Mouse (Mus musculus) intestine, embryonic 14.5 days (tissue): ENCODE data around the gene Tmem44. TPM values are rescaled to one million over a fixed set of nuclear protein-coding genes. Genes with fewer than 3 reads are reported as not detected.

ENCODE experiments used
- ATAC-seq: fragments of 200-750 bp; cut with Nextera tagmentation; replicated peaks from 2 replicates; pipeline ENCODE4 v1.8.0; 2017; ENCODE audit warnings: low read depth, moderate number of reproducible peaks, moderate TSS enrichment, moderate library complexity; ENCODE audit not compliant: low FRiP score, low TSS enrichment
- DNase-seq: peaks from one replicate; pipeline ENCODE4 v3.0.0-alpha.2; 2018; ENCODE audit warnings: low spot score
- H3K27ac ChIP-seq: fragments of 300-500 bp; sonication (generic); 2 replicates; pipeline ENCODE4 v1.5.1; 2014; ENCODE audit warnings: low read depth, mild to moderate bottlenecking, control low read depth
- H3K27me3 ChIP-seq: fragments of 300-500 bp; sonication (generic); replicated peaks from 2 replicates; pipeline ENCODE4 v1.6.1; 2014; ENCODE audit warnings: low read length, control low read depth; ENCODE audit not compliant: control insufficient read depth, insufficient read depth
- H3K36me3 ChIP-seq: fragments of 300-500 bp; sonication (generic); 2 replicates; pipeline ENCODE4 v1.6.1; 2014; ENCODE audit warnings: low read length, control low read depth; ENCODE audit not compliant: control insufficient read depth, insufficient read depth
- H3K4me1 ChIP-seq: fragments of 300-500 bp; sonication (generic); replicated peaks from 2 replicates; pipeline ENCODE4 v1.6.1; 2014; ENCODE audit warnings: low read length, control low read depth, mixed read lengths; ENCODE audit not compliant: control insufficient read depth, insufficient read depth
- H3K4me2 ChIP-seq: fragments of 300-500 bp; sonication (generic); 2 replicates; pipeline ENCODE4 v1.6.1; 2014; ENCODE audit warnings: low read length
- H3K4me3 ChIP-seq: fragments of 300-500 bp; sonication (generic); 2 replicates; pipeline ENCODE4 v1.5.1; 2014; ENCODE audit warnings: low read depth, low read length, control low read depth, mixed read lengths
- H3K9ac ChIP-seq: fragments of 300-500 bp; sonication (generic); 2 replicates; pipeline ENCODE4 v1.6.1; 2014; ENCODE audit warnings: mild to moderate bottlenecking, low read length
- H3K9me3 ChIP-seq: fragments of 300-500 bp; sonication (generic); 2 replicates; pipeline ENCODE4 v1.6.1; 2016; ENCODE audit warnings: low read length, control low read depth; ENCODE audit not compliant: control insufficient read depth
- WGBS: fragments of 180-500 bp; shearing (Covaris S2); extraction: QIAGEN DNeasy Blood & Tissue Kit; methylation state at CpG from one replicate; pipeline ENCODE4 v1.1.7; 2014; 5-methylcytosine and 5-hydroxymethylcytosine counted together
- polyA plus RNA-seq: library from polyadenylated mRNA; unstranded; fragments of >200 nt; fragmentation: Nextera tagmentation; extraction: Ambion mirVana; gene quantifications from 2 replicates; pipeline ENCODE4 v1.2.1, GENCODE M21; 2014

Tmem44 gene
- polyA plus RNA-seq, 1 experiment from 2014 or later: 15.6 TPM

- 74% methylated on average over 13 of the region's 13 CpGs for WGBS
- no peak for ATAC-seq
These were observed 38.9 kb downstream of the Tmem44 start for GRCm38 (mm10) chr16:30511563-30512340.

GRCm38 (mm10) chr16:30510504-30511451, 39.9 kb downstream of the Tmem44 start:
- H3K4me1 ChIP-seq: peaks cover 30% of the 10 kb centered on the region
- WGBS: 4% methylated on average over 44 of the region's 44 CpGs
- peak overlapping the region; percentile 84 for H3K4me2 ChIP-seq
- no peaks in the 10 kb centered on the region for H3K27me3 ChIP-seq
- H3K9me3 ChIP-seq: 0 out of 2 replicates have a peak, but pooled peaks cover 3% of the 10 kb centered on the region
- H3K4me3 ChIP-seq: peak overlapping the region; percentile 57
- peak overlapping the region; percentile 70 for H3K9ac ChIP-seq
- peak; percentile 97 for DNase-seq
- H3K27ac ChIP-seq: peak overlapping the region; percentile 89
- peak; percentile 86 for ATAC-seq
- H3K36me3 ChIP-seq: no peaks in the 10 kb centered on the region

More at GRCm38 (mm10) chr16:30511563-30512340, 38.9 kb downstream of the Tmem44 start:
- Histone ChIP-seq H3K4me3 (peak overlapping the region; percentile 57), H3K36me3 (no peaks in the 10 kb centered on the region), H3K9me3 (0 out of 2 replicates have a peak, but pooled peaks cover 3% of the 10 kb centered on the region), H3K27me3 (no peaks in the 10 kb centered on the region), H3K9ac (peak overlapping the region; percentile 70), H3K27ac (peak overlapping the region; percentile 89), H3K4me2 (peak overlapping the region; percentile 84), H3K4me1 (peaks cover 30% of the 10 kb centered on the region)
- no peak for DNase-seq

- peak overlapping the region; percentile 84 for H3K4me2 ChIP-seq
- H3K4me1 ChIP-seq: peaks cover 30% of the 10 kb centered on the region
- H3K9ac ChIP-seq: peak overlapping the region; percentile 70
- 43% methylated on average over 9 of the region's 9 CpGs for WGBS
- H3K36me3 ChIP-seq: no peaks in the 10 kb centered on the region
- H3K9me3 ChIP-seq: no peaks in the 10 kb centered on the region
- H3K4me3 ChIP-seq: peak overlapping the region; percentile 57
- ATAC-seq: no peak
- no peaks in the 10 kb centered on the region for H3K27me3 ChIP-seq
- DNase-seq: no peak
- H3K27ac ChIP-seq: peak overlapping the region; percentile 89; the same call in 1 of the 2 replicates
These were observed 40.6 kb downstream of the Tmem44 start for GRCm38 (mm10) chr16:30510091-30510490.

GRCm38 (mm10) chr16:30509340-30509739, 41.3 kb downstream of the Tmem44 start:
- Histone ChIP-seq H3K4me2 (no peak overlapping the region), H3K9ac (no peak overlapping the region), H3K4me1 (peaks cover 30% of the 10 kb centered on the region), H3K27ac (no peak overlapping the region), H3K27me3 (no peaks in the 10 kb centered on the region), H3K4me3 (no peak overlapping the region), H3K9me3 (no peaks in the 10 kb centered on the region), H3K36me3 (no peaks in the 10 kb centered on the region)
- 93% methylated on average over 12 of the region's 12 CpGs for WGBS
- DNase-seq (no peak), ATAC-seq (no peak)

- peaks cover 30% of the 10 kb centered on the region for H3K4me1 ChIP-seq
- H3K9me3 ChIP-seq: no peaks in the 10 kb centered on the region
- WGBS: 89% methylated on average over 9 of the region's 9 CpGs
- no peaks in the 10 kb centered on the region for H3K27me3 ChIP-seq
- H3K4me3 ChIP-seq: no peak overlapping the region
- no peak for ATAC-seq
- no peak for DNase-seq
- H3K9ac ChIP-seq: no peak overlapping the region
- no peak overlapping the region for H3K27ac ChIP-seq
- H3K4me2 ChIP-seq: no peak overlapping the region
- H3K36me3 ChIP-seq: no peaks in the 10 kb centered on the region
These were observed 41.9 kb downstream of the Tmem44 start for GRCm38 (mm10) chr16:30508738-30509137.

- no peak for DNase-seq
- Histone ChIP-seq H3K9ac (no peak overlapping the region), H3K36me3 (no peaks in the 10 kb centered on the region), H3K4me3 (no peak overlapping the region), H3K4me1 (peaks cover 28% of the 10 kb centered on the region), H3K9me3 (no peaks in the 10 kb centered on the region), H3K27me3 (no peaks in the 10 kb centered on the region), H3K4me2 (no peak overlapping the region), H3K27ac (0 out of 2 replicates have a peak overlapping the region, but pooled peaks have one; percentile 9)
- ATAC-seq: no peak
- WGBS: 30% methylated on average over 10 of the region's 10 CpGs
These were observed 43.5 kb downstream of the Tmem44 start for GRCm38 (mm10) chr16:30507120-30507519.

GRCm38 (mm10) chr16:30505311-30506031, 45.2 kb downstream of the Tmem44 start:
- H3K36me3 ChIP-seq: no peaks in the 10 kb centered on the region
- H3K4me3 ChIP-seq: no peak overlapping the region
- no peak overlapping the region for H3K4me2 ChIP-seq
- no peak overlapping the region for H3K9ac ChIP-seq
- no peak overlapping the region for H3K27ac ChIP-seq
- no peaks in the 10 kb centered on the region for H3K27me3 ChIP-seq
- no peaks in the 10 kb centered on the region for H3K9me3 ChIP-seq
- H3K4me1 ChIP-seq: peaks cover 19% of the 10 kb centered on the region
- DNase-seq (no peak), ATAC-seq (no peak)
- WGBS: 82% methylated on average over 11 of the region's 11 CpGs

- Histone ChIP-seq H3K4me3 (no peak overlapping the region), H3K36me3 (no peaks in the 10 kb centered on the region), H3K9me3 (no peaks in the 10 kb centered on the region), H3K9ac (no peak overlapping the region), H3K4me1 (peaks cover 14% of the 10 kb centered on the region), H3K27ac (no peak overlapping the region), H3K27me3 (no peaks in the 10 kb centered on the region), H3K4me2 (no peak overlapping the region)
- 71% methylated on average over 4 of the region's 4 CpGs for WGBS
- ATAC-seq (no peak), DNase-seq (no peak)
These were observed 45.8 kb downstream of the Tmem44 start for GRCm38 (mm10) chr16:30504856-30505255.
